Mouse (Mus musculus): Measurements from ENCODE around the gene Snrpb.

The Snrpb gene

GRCm38 (mm10) chr2:130178706-130179506 lies at the start of gene Snrpb:
Gene Snrpb, minus strand, starts transcription at chr2:130179403.
- DNase-seq (ENCODE audit: low spot score in 2 of 2), result peak; percentile 81 to 87

- no peak for DNase-seq (ENCODE audit: low spot score in 2 of 2)
These were observed 32.4 kb upstream of the Snrpb start for GRCm38 (mm10) chr2:130211581-130211980.

DNA sequence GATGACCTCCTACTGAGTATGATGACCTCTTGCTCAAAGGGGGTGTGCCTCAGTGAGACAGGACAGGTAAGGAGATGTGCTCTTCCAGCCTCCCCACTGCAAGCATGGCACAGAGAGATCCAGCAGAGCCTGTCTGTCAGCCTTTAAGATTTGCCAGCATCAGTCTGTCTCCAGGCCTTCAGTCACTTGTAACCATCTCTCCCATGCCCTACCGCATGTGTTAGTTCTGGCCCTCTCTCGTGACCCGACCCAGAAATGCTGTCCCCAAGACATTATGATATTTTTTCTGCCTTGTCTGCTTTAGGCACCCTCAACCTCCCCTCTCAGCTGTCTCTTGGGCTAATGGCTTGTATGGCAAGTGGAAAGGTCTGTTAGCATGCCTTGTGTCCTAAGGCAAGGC lies 30.4 kb upstream of the Snrpb start:
- DNase-seq (ENCODE audit: low spot score in 2 of 2), result no peak

DNA sequence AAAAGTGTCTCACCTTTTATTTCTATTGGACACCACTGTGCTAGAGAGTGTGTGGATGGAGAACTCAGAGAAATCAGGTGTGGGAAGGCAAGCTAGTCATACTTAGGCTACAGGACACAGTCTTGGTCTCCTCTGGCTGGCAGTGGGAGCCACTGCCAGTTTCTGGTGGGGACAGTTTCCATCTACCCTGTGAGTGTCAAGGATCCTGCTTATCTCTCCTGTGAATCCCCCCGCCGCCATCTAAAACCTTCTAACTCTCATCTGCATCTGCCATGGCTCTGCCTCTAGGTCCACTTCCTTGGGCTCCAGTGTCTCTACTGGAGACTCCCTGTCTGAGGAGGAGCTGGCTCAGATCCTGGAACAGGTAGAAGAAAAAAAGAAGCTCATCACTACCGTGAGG lies 28.8 kb upstream of the Snrpb start:
- DNase-seq (ENCODE audit: low spot score in 2 of 2), result no peak

- DNase-seq (ENCODE audit: low spot score in 2 of 2), result no peak
These were observed 28.2 kb upstream of the Snrpb start for GRCm38 (mm10) chr2:130207376-130207775.

GRCm38 (mm10) chr2:130200961-130201360 lies 21.8 kb upstream of the Snrpb start:
- no peak for DNase-seq (ENCODE audit: low spot score in 2 of 2)

GRCm38 (mm10) chr2:130194894-130195293 lies 15.7 kb upstream of the Snrpb start, which contains the start of gene Tmc2:
Gene Tmc2, plus strand, starts transcription at chr2:130195194.
- DNase-seq (ENCODE audit: low spot score in 2 of 2), result no peak

- DNase-seq (ENCODE audit: low spot score in 2 of 2), result no peak
These were observed 9.2 kb upstream of the Snrpb start for GRCm38 (mm10) chr2:130188391-130188790.

DNA sequence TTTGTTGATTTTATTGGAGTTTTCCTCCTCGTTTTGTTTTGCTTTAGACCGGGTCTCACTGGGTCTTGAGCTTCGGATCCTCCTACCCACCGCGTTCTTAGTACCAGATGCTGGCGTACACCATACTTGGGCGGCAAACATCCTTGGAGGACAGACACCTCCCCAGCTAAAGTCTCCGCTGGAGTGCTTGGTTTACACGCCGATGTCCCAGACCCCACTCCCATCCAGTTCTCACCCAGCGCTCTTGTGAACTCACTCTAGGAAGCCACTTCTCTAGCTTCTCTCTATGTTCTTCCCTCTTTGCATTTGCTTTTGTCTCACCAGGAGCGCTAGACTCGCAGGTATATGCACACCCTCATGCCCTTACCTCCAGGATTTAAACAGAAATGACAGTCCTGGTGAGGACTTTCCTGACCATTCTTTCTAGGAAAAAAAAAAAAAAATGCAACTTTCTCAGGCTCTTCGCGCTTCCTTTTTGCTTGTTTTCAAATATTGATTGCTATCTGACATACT lies 360 bp upstream of the Snrpb start:
- DNase-seq (ENCODE audit: low spot score in 2 of 2), result no peak

DNA sequence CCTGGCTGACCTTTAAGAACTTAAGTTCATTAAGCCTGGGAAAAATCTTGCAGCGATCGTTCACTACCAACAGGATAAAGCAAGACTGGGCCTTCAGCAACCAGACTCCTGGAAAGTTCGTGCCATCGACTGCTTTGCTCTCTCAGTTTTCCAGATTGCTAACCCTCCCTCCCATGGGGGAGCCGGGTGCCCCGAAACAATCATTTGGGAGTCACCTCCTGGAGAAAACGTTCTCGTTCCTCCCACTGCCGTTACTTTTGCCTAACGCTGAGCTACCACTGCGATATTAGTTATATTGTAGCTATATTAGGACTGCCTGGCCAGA lies 860 bp downstream of the Snrpb start:
- no peak for DNase-seq (ENCODE audit: low spot score in 2 of 2)

DNA sequence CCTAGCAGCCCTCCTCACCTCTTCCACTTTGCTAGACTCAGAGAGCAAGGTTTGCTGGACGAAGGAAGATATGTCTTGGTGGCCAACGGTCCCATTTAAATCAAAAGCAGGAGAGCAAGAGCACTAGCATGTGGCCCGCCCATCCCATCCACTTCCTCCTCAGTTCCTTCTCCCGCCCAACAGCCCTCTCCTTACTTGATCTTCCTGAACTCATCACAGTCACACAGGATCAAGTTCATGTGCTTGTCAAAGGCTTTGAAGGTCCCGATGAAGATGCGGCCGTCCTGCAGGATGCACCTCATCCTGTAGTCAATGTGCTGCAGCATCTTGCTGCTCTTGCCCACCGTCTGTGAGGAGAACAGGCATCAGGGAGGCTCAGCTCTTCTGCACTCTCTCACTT lies 2.4 kb downstream of the Snrpb start:
- no peak for DNase-seq (ENCODE audit: low spot score in 2 of 2)

GRCm38 (mm10) chr2:130171674-130172073 lies 7.5 kb downstream of the Snrpb start:
- no peak for DNase-seq (ENCODE audit: low spot score in 2 of 2)

DNA sequence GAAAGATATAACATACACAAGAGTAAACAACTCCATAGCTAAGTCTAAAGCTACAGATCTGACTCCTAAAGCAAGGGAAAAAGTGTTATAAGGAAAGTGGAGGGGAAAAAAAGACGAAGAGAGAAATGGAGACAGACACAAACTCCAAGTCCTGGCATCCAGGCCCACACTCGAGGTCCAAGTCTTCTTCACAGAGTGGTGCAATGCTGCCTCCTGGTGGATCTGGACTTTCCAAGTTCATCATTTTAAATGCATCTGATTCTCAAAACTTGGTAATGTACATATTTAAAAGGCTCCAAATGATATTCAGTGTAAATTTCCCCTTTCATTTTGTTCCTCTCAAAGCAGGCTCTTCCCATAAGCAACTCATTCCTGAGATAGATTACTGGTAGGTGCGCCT lies 11.3 kb downstream of the Snrpb start:
- DNase-seq (ENCODE audit: low spot score in 2 of 2), result peak in 1 of 2 experiments; percentile 46

DNA sequence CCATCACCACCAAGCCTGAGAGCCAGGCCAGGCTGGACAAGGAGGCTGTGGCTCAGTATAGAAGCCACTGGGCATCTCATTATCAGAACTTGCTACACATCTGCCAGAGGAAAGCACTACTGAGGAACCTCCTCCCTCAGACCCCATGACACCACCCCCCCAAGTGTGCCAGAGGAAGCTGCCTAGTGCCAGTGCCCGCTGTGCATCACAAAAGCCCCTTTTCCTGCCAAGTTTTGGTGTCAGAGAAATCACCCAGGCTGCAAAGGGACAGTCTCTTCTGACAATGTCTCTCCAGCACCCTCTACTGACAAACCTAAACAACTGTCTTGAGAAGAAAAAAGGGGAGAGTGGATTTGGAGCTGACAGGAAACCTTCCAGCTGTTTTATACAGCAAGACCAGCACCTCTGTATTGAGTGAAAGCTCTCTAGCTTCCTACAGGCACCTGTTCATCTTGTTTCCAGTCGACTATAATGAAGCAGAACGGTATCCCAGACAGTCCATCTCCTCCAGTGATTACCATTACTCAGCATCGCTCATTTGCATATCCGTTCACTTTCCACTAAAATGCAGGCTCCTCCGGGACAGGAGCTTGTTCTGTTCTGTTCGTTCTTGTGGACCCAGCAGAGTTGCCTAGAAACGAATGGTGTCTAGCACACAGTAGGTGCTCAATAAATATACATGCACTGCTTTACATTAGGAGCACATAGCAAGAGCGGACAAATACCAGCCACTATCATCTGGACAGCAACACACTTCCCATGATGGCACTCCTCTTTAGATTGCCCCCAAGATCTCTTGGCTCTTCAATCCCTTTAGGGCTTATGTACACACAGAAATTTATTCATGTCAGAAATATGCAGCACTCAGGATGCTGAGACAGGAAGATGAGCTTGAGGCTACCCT lies 12.6 kb downstream of the Snrpb start:
- peak; percentile 63 to 66 for DNase-seq (ENCODE audit: low spot score in 2 of 2)

- no peak for DNase-seq (ENCODE audit: low spot score in 2 of 2)
These were observed 16.5 kb downstream of the Snrpb start for GRCm38 (mm10) chr2:130162701-130163100.

- DNase-seq (ENCODE audit: low spot score in 2 of 2), result no peak
These were observed 21.1 kb downstream of the Snrpb start for GRCm38 (mm10) chr2:130158088-130158437.

GRCm38 (mm10) chr2:130157231-130158087 lies 21.7 kb downstream of the Snrpb start:
- DNase-seq (ENCODE audit: low spot score in 2 of 2), result no peak

GRCm38 (mm10) chr2:130155851-130156250 lies 23.4 kb downstream of the Snrpb start:
- no peak for DNase-seq (ENCODE audit: low spot score in 2 of 2)

- DNase-seq (ENCODE audit: low spot score in 2 of 2), result no peak
These were observed 24.0 kb downstream of the Snrpb start for GRCm38 (mm10) chr2:130155171-130155570.

DNA sequence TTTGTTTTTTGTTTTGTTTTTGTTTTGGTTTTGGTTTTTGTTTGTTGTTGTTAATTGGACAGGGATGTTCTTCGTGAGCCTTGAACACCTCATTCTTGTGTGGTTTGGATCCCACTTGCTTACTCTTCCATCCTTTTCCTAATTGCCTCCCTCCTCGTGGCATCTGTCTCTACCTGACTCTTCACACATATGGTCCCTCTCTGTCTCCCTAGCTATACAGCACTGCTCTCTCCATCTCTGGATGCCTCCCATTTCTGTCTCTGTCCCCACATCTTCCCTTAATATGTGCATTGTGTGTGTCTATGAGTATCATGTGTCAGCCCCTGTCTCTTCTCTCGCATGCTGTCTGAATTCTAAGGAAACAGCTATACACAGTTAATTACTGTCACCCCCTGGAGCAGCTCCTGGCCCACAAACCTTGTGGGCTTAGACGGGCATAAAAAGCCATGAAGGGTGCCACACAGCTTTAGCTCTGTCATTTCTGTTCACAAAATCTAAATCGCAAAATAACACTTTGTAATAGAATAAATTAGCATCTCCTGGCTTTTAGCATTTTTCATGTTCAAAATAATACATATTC lies 33.0 kb downstream of the Snrpb start:
- no peak for DNase-seq (ENCODE audit: low spot score in 2 of 2)

DNA sequence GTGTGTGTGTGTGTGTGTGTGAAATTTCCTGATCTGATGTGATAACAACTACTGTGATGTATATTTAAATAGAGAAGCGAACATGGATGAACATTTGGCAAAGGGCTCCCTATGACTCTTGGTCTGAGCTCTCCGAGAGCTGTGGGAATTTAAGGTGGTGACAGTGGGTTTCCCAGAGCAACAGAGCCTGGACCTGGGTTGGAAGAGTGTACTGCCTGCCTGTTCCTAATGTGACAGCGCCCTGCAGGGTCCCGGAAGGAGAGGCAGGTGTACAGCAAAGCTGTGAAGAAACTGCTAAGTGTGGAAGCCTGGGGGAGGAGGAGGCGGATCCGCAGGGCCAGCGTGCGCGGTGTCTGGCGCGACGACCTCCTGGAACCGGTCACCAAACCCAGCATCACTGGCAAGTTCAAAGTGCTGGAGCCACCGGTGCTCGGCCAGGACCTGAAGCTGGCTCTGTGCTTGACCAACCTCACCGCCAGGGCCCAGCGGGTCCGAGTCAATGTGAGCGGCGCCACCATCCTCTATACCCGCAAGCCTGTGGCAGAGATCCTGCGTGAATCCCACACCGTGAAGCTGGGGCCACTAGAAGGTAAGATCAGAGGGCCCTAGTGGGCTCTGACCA lies 34.4 kb downstream of the Snrpb start:
- DNase-seq (ENCODE audit: low spot score in 2 of 2), result no peak
